Mouse (Mus musculus) lung, postnatal 0 days (tissue): Measurements from ENCODE around the gene P2rx1. TPM values are rescaled to one million over a fixed set of nuclear protein-coding genes. Genes with fewer than 3 reads are reported as not detected.

Source experiments
- ATAC-seq: fragments of 200-750 bp; cut with Nextera tagmentation; 2 replicates; pipeline ENCODE4 v1.8.0; 2017; ENCODE audit warnings: moderate library complexity
- DNase-seq: peaks from one replicate; pipeline ENCODE4 v3.0.0-alpha.2; 2016; ENCODE audit warnings: low spot score
- H3K27ac ChIP-seq: fragments of 300-500 bp; sonication (generic); 2 replicates; pipeline ENCODE4 v1.5.1; 2014; ENCODE audit warnings: antibody characterized with exemption, mild to moderate bottlenecking, low read length, mixed read lengths
- H3K27me3 ChIP-seq: fragments of 300-500 bp; sonication (generic); replicated peaks from 2 replicates; pipeline ENCODE4 v1.6.1; 2014; ENCODE audit warnings: low read length, mixed read lengths; ENCODE audit not compliant: insufficient read depth
- H3K36me3 ChIP-seq: fragments of 300-500 bp; sonication (generic); 2 replicates; pipeline ENCODE4 v1.6.1; 2014; ENCODE audit warnings: low read length, mixed read lengths; ENCODE audit not compliant: insufficient read depth
- H3K4me1 ChIP-seq: fragments of 300-500 bp; sonication (generic); 2 replicates; pipeline ENCODE4 v1.6.1; 2014; ENCODE audit warnings: antibody characterized with exemption, low read depth, low read length, mixed read lengths; ENCODE audit not compliant: insufficient read depth
- H3K4me2 ChIP-seq: fragments of 300-500 bp; sonication (generic); replicated peaks from 2 replicates; pipeline ENCODE4 v1.6.1; 2014; ENCODE audit warnings: low read depth, mild to moderate bottlenecking, low read length, moderate library complexity, mixed read lengths
- H3K4me3 ChIP-seq: fragments of 300-500 bp; sonication (generic); 2 replicates; pipeline ENCODE4 v1.5.1; 2014; ENCODE audit warnings: low read depth, low read length
- H3K9ac ChIP-seq: fragments of 300-500 bp; sonication (generic); replicated peaks from 2 replicates; pipeline ENCODE4 v1.6.1; 2014; ENCODE audit warnings: low read depth, mild to moderate bottlenecking
- H3K9me3 ChIP-seq: fragments of 300-500 bp; sonication (generic); 2 replicates; pipeline ENCODE4 v1.6.1; 2016; ENCODE audit warnings: low read length, mixed read lengths
- CTCF ChIP-seq: IDR thresholded peaks from 2 replicates; pipeline ENCODE4 v1.5.1; 2016; ENCODE audit warnings: antibody characterized with exemption, mild to moderate bottlenecking
- EP300 ChIP-seq: IDR thresholded peaks from 2 replicates; pipeline ENCODE4 v1.6.1; 2016; ENCODE audit warnings: antibody characterized with exemption, mild to moderate bottlenecking, control low read depth
- WGBS: fragments of 180-500 bp; shearing (Covaris S2); extraction: QIAGEN DNeasy Blood & Tissue Kit; methylation state at CpG from one replicate; pipeline ENCODE4 v1.1.7; 2014; 5-methylcytosine and 5-hydroxymethylcytosine counted together
- polyA plus RNA-seq: library from polyadenylated mRNA; unstranded; fragments of >200 nt; fragmentation: Nextera tagmentation; extraction: Ambion mirVana; gene quantifications from 2 replicates; pipeline ENCODE4 v1.2.1, GENCODE M21; 2015

P2rx1 gene
- 1.9 and 2.1 TPM in 2 replicates for polyA plus RNA-seq

GRCm38 (mm10) chr11:72998771-72999170 lies at the start of gene P2rx1:
TSS of gene P2rx1 (plus strand) at chr11:72999103.
- Histone ChIP-seq H3K36me3 (no peaks in the 10 kb centered on the region), H3K4me2 (no peak within 1 kb of the TSS), H3K9me3 (no peaks in the 10 kb centered on the region), H3K9ac (no peak within 1 kb of the TSS), H3K4me3 (no peak within 1 kb of the TSS), H3K27ac (no peak within 1 kb of the TSS), H3K27me3 (no peaks in the 10 kb centered on the region), H3K4me1 (peaks cover 6% of the 10 kb centered on the region; the same call in 1 of the 2 replicates)
- 26% methylated on average over 8 of the region's 8 CpGs for WGBS
- TF ChIP-seq EP300 (no peak), CTCF (peak; percentile 29; the same call in 1 of the 2 replicates)
- peak; percentile 64 for ATAC-seq
- DNase-seq: no peak

GRCm38 (mm10) chr11:72951137-72952000 lies 47.5 kb upstream of the P2rx1 start:
- no peaks in the 10 kb centered on the region for H3K27me3 ChIP-seq
- H3K36me3 ChIP-seq: no peaks in the 10 kb centered on the region
- H3K4me3 ChIP-seq: no peak overlapping the region
- H3K4me2 ChIP-seq: no peak overlapping the region
- TF ChIP-seq CTCF (no peak), EP300 (no peak)
- no peak overlapping the region for H3K9ac ChIP-seq
- peak overlapping the region; percentile 82 for H3K27ac ChIP-seq
- H3K4me1 ChIP-seq: peaks cover 34% of the 10 kb centered on the region; the same call in 1 of the 2 replicates
- peak; percentile 89 for DNase-seq
- H3K9me3 ChIP-seq: no peaks in the 10 kb centered on the region
- peak; percentile 58 for ATAC-seq
- WGBS: 24% methylated on average over 22 of the region's 22 CpGs

GRCm38 (mm10) chr11:72952226-72952625 lies 46.7 kb upstream of the P2rx1 start:
- Histone ChIP-seq H3K9ac (no peak overlapping the region), H3K4me2 (no peak overlapping the region), H3K36me3 (no peaks in the 10 kb centered on the region), H3K9me3 (no peaks in the 10 kb centered on the region), H3K27ac (peak overlapping the region; percentile 82), H3K4me3 (no peak overlapping the region), H3K4me1 (peaks cover 30% of the 10 kb centered on the region; the same call in 1 of the 2 replicates), H3K27me3 (no peaks in the 10 kb centered on the region)
- ATAC-seq: peak; percentile 56
- peak; percentile 83 for DNase-seq
- TF ChIP-seq CTCF (no peak), EP300 (peak; percentile 94)
- WGBS: 25% methylated on average over 3 of the region's 3 CpGs

- TF ChIP-seq CTCF (peak; percentile 24; the same call in 1 of the 2 replicates), EP300 (no peak)
- Histone ChIP-seq H3K9me3 (no peaks in the 10 kb centered on the region), H3K27me3 (no peaks in the 10 kb centered on the region), H3K4me3 (no peak overlapping the region), H3K4me1 (peaks cover 30% of the 10 kb centered on the region; the same call in 1 of the 2 replicates), H3K9ac (no peak overlapping the region; the same call in 1 of the 2 replicates), H3K27ac (peak overlapping the region; percentile 82), H3K4me2 (no peak overlapping the region), H3K36me3 (no peaks in the 10 kb centered on the region)
- no peak for ATAC-seq
- no peak for DNase-seq
- 68% methylated on average over 6 of the region's 6 CpGs for WGBS
Observed at GRCm38 (mm10) chr11:72952697-72953096, 46.2 kb upstream of the P2rx1 start.

- Histone ChIP-seq H3K4me1 (peaks cover 30% of the 10 kb centered on the region; the same call in 1 of the 2 replicates), H3K27me3 (no peaks in the 10 kb centered on the region), H3K9ac (no peak overlapping the region; the same call in 1 of the 2 replicates), H3K9me3 (no peaks in the 10 kb centered on the region), H3K36me3 (no peaks in the 10 kb centered on the region), H3K4me3 (no peak overlapping the region), H3K27ac (peak overlapping the region; percentile 82), H3K4me2 (no peak overlapping the region)
- TF ChIP-seq CTCF (no peak), EP300 (no peak)
- 82% methylated on average over 1 of the region's 1 CpGs for WGBS
- no peak for ATAC-seq
- DNase-seq: peak; percentile 11
Observed at GRCm38 (mm10) chr11:72953116-72953439, 45.8 kb upstream of the P2rx1 start.

- no peak overlapping the region for H3K4me3 ChIP-seq
- 60% methylated on average over 4 of the region's 4 CpGs for WGBS
- ATAC-seq (peak; percentile 73), DNase-seq (peak; percentile 78)
- H3K27ac ChIP-seq: peak overlapping the region; percentile 82
- H3K27me3 ChIP-seq: no peaks in the 10 kb centered on the region
- H3K4me1 ChIP-seq: peaks cover 30% of the 10 kb centered on the region; the same call in 1 of the 2 replicates
- no peak overlapping the region for H3K9ac ChIP-seq
- H3K36me3 ChIP-seq: no peaks in the 10 kb centered on the region
- no peaks in the 10 kb centered on the region for H3K9me3 ChIP-seq
- TF ChIP-seq EP300 (peak; percentile 78), CTCF (no peak)
- no peak overlapping the region for H3K4me2 ChIP-seq
Observed at GRCm38 (mm10) chr11:72953440-72954151, 45.3 kb upstream of the P2rx1 start.
